Mouse (Mus musculus) thymus, adult 2 months (tissue): Measurements from ENCODE around the gene Rfx8.

Source experiments
- CTCF ChIP-seq: fragments of 200-500 bp; IDR thresholded peaks from 2 replicates; pipeline ENCODE4 v1.5.1; 2012; ENCODE audit warnings: mild to moderate bottlenecking, control low read depth, low read length, moderate library complexity, borderline replicate concordance; ENCODE audit not compliant: control insufficient read depth, poor library complexity, insufficient read depth; ENCODE audit errors: extremely low read depth
- POLR2A ChIP-seq: fragments of 200-500 bp; IDR thresholded peaks from 2 replicates; pipeline ENCODE4 v1.6.1; 2012; ENCODE audit warnings: mild to moderate bottlenecking, low read length, control low read depth, moderate library complexity; ENCODE audit not compliant: control insufficient read depth, poor library complexity, insufficient read depth; ENCODE audit errors: extremely low read depth

- TF ChIP-seq POLR2A (no peak), CTCF (no peak)
These were observed 74.7 kb downstream of the Rfx8 start for GRCm38 (mm10) chr1:39645905-39646759.
